Mouse (Mus musculus) E14TG2a.4 (cell line): ENCODE data around the gene Neo1.
"Not testable (repeated sequence)": the region's sequence is repeated elsewhere in the genome, so short reads cannot be mapped to it uniquely, and the experiment has no call there.

Source experiments
- H3K27me3 ChIP-seq: 2 replicates; pipeline ENCODE4 v1.6.1; 2014; ENCODE audit warnings: low read length, control low read depth; ENCODE audit not compliant: insufficient read depth
- H3K36me3 ChIP-seq: 2 replicates; pipeline ENCODE4 v1.6.1; 2014; ENCODE audit warnings: low read length, control low read depth; ENCODE audit not compliant: insufficient read depth
- H3K4me1 ChIP-seq: replicated peaks from 2 replicates; pipeline ENCODE4 v1.6.1; 2014; ENCODE audit warnings: low read depth, low read length, control low read depth
- H3K4me3 ChIP-seq: replicated peaks from 2 replicates; pipeline ENCODE4 v1.5.1; 2014; ENCODE audit warnings: mild to moderate bottlenecking, low read length
- H3K9me3 ChIP-seq: 2 replicates; pipeline ENCODE4 v1.6.1; 2014; ENCODE audit warnings: low read length, control low read depth
- CTCF ChIP-seq: conservative IDR thresholded peaks from 2 replicates; pipeline ENCODE4 v1.5.1; 2014; ENCODE audit warnings: low read length
- NANOG ChIP-seq: IDR thresholded peaks from 2 replicates; pipeline ENCODE4 v1.6.1; 2014; ENCODE audit warnings: borderline replicate concordance, low read length, mixed read lengths
- POU5F1 ChIP-seq: IDR thresholded peaks from 2 replicates; pipeline ENCODE4 v1.6.1; 2014; ENCODE audit warnings: low read length, borderline replicate concordance

Neo1 gene

DNA sequence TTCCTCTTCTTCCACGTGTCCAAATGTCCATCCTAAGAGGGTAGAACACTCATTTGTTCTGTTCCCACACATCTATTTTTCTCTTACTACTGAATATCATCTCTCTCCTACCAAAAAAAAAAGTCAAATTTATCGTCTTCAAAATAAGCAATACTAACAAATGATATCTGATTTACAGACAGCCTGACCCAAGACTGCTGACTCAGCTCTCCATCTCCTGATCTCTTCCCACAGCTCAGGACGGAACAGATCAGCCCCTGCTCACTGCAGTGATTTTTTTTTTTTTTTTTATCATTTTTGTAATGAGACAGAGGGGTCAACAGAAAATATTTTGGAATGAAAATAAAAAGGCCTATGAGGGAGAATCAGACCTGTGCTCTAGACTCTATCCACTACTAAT, 2.7 kb downstream of the Neo1 start:
- peaks cover 14% of the 10 kb centered on the region for H3K4me1 ChIP-seq
- no peak overlapping the region for H3K4me3 ChIP-seq
- no peaks in the 10 kb centered on the region for H3K36me3 ChIP-seq
- H3K27me3 ChIP-seq, result no peaks in the 10 kb centered on the region
- TF ChIP-seq NANOG (no peak), CTCF (no peak), POU5F1 (no peak)
- H3K9me3 ChIP-seq, result no peaks in the 10 kb centered on the region

DNA sequence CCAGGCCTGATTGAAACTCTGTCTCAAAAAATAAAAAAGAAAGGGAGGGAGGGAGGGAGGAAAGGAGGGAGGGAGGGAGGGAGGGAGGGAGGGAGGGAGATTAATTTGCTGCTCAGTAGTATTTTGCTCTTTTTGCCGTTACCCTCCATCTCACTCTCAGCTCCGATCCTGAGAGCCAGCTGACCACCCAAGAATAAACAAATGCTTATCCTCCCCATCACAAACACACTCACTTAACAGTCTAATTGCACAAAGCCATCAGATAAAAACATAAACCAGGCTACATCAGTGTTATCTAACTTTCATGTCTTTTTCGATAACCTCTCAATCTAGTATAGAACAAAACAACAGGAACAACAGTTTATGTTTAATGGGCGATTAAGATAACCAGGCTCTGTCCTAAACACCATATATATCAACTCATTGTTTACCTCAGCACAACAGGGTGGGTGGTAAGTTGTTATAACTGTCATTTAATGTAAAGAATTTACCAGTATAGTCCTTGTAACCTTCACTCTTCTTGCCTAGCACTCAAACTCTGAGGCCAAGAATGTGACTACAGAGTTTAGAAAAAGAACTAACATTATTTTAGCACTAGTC, 11.9 kb downstream of the Neo1 start:
- TF ChIP-seq NANOG (no peak), CTCF (no peak), POU5F1 (no peak)

DNA sequence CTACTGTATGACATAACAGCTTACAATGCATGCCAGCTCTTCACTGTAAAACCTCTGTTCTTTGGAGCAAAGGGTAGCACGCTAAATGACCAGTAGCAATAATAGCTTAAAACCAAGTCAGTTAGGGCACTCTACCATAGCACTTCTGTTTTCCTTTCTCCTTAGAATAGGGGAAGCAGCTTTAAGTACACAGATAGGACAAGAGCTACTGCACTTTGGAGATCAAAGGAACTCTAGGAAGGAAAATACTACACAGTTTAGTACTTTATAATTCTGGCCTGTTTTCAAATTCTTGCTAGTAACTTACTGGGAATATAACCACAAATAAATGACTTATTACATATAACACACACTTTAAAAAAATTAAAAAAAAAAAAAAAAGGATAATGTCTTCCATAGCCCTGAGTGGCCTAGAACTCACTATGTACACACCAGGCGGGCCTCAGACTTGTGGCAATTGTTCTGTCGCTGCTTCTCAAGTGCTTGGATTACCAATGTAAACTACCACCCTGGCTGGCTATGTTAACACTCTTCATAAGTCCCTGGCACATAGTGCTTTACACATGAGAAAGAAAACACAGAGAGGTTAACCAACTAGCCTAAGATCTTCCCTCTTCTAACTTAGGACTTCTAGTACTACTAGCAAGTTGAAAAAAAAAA, 20.1 kb downstream of the Neo1 start:
- Histone ChIP-seq H3K9me3 (no peaks in the 10 kb centered on the region), H3K27me3 (no peaks in the 10 kb centered on the region)

More for the DNA sequence above, 11.9 kb downstream of the Neo1 start:
- Histone ChIP-seq H3K4me3 (no peak overlapping the region), H3K36me3 (no peaks in the 10 kb centered on the region), H3K4me1 (no peaks in the 10 kb centered on the region), H3K9me3 (no peaks in the 10 kb centered on the region), H3K27me3 (no peaks in the 10 kb centered on the region)

DNA sequence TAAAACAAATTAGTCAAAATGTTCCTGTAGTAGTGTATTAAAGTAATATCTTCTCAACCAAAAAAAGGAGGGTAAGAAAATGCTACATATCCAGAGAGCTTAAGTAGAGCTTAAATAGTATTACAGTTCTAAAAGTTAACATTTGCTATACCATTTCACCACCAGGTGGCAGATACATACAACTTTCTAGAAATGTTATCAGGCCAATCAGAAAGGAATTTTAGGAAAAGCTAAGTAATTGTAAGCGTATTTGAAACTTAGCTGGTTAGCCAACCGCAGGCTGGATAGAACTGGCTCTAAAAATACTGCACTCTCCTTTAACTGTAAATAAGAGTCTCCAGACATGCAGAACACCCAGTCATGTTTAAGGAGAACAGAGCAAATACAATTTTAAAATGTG, 22.9 kb downstream of the Neo1 start:
- H3K4me1 ChIP-seq, result peaks cover 26% of the 10 kb centered on the region
- no peaks in the 10 kb centered on the region for H3K9me3 ChIP-seq
- no peak overlapping the region for H3K4me3 ChIP-seq
- peak; percentile 48 for TF ChIP-seq CTCF
- no peak for TF ChIP-seq POU5F1
- no peaks in the 10 kb centered on the region for H3K36me3 ChIP-seq
- no peaks in the 10 kb centered on the region for H3K27me3 ChIP-seq

More for the DNA sequence above, 20.1 kb downstream of the Neo1 start:
- peaks cover 7% of the 10 kb centered on the region for H3K4me1 ChIP-seq
- no peaks in the 10 kb centered on the region for H3K36me3 ChIP-seq
- H3K4me3 ChIP-seq, result no peak overlapping the region
- TF ChIP-seq POU5F1 (no peak), CTCF (no peak), NANOG (no peak)

DNA sequence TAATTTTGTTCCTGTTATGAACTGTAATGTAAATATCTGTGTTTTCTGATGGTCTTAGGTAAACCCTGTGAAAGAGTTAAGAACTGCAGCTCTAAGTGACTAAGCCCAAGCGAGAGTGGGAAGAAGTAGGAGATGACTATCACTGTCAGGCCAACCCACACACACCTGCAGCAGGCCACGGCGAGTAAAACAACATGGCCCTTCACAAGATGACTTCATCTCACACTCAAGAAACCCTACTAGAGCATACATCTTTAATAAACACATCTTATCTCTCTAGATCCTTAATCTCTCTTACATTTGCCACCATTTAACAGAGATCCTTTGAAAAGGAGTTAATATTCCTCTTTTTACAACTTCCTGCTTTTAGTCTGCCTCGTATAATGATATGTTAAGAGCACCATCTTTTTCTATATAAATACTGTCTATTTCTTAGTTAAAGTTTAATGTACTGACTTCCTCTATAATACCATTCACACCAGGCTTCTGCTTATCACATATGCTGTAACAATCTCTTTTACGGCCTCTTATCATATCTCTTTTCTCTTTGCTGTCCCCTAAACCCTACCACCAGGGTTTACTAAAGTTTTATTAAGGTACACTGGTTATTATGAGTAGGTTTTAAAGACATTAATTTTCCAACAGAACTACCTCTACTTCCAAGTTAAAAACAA, 46.8 kb downstream of the Neo1 start:
- Histone ChIP-seq H3K4me3 (no peak overlapping the region), H3K27me3 (no peaks in the 10 kb centered on the region), H3K9me3 (no peaks in the 10 kb centered on the region), H3K4me1 (no peaks in the 10 kb centered on the region), H3K36me3 (no peaks in the 10 kb centered on the region)
- TF ChIP-seq CTCF (no peak), NANOG (no peak), POU5F1 (no peak)

DNA sequence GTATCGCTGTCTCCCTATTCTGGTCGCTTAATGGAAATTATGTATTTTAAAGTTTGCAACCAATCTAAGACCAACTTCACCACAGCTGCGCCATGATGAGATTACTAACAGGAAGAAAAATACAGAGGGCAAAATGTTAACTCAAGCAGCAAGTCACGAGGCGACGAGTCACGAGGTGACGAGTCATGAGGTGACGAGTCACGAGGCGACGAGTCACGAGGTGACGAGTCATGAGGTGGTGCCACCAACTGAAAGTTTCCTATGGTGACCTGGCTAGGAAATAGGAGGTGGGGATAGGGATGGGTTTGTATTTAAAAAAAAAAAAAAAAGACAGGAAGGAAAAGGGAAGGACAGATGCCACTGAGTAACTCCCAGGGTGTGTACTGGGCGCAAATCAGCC, 57.2 kb downstream of the Neo1 start:
- H3K9me3 ChIP-seq, result no peaks in the 10 kb centered on the region
- H3K27me3 ChIP-seq, result no peaks in the 10 kb centered on the region
- no peak overlapping the region for H3K4me3 ChIP-seq
- peaks cover 9% of the 10 kb centered on the region; the same call in 1 of the 2 replicates for H3K4me1 ChIP-seq
- peaks cover 6% of the 10 kb centered on the region for H3K36me3 ChIP-seq
- TF ChIP-seq NANOG, result no peak
- TF ChIP-seq POU5F1, result no peak
- no peak for TF ChIP-seq CTCF

DNA sequence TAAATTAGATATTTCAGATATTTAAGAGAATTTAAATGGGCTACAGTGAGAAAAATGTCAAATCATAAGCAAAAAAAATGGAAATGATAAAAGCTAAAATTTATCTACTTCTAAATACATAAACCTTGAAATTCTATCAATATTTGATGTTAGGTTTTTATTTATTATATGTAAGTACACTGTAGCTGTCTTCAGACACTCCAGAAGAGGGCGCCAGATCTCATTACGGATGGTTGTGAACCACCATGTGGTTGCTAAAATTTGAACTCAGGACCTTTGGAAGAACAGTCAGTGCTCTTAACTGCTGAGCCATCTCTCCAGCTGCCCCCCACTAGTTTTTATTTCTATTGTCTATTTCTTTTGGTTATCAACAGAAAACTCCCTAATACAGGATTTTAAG, 65.1 kb downstream of the Neo1 start:
- not testable (repeated sequence) for H3K27me3 ChIP-seq, H3K4me3 ChIP-seq, H3K36me3 ChIP-seq, H3K9me3 ChIP-seq
- TF ChIP-seq CTCF, result peak; percentile 29
- peaks cover 24% of the 10 kb centered on the region for H3K4me1 ChIP-seq

DNA sequence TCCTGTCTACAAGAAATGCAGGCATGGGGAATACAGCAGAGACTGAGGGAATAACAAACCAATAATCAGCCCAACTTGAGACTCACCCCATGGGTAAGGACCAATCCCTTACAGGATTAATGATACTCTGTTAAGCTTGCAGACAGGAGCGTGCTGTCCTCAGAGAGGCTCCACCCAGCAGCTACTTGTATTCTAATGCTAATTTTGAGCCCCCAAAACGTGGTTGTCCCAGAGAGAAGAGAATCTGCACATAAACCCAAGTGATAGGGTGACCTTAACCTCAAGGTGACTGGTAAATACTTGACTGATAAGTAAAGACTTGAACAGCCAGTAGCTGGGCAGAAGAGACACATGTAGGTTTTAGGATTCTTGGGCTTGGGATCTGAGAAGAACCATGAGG, 68.9 kb downstream of the Neo1 start:
- Histone ChIP-seq H3K36me3 (no peaks in the 10 kb centered on the region), H3K4me3 (peak overlapping the region; percentile 37; the same call in 1 of the 2 replicates)
- TF ChIP-seq NANOG, result no peak
- peak; percentile 42; the same call in 1 of the 2 replicates for TF ChIP-seq POU5F1
- no peak for TF ChIP-seq CTCF

More for the DNA sequence above, 68.9 kb downstream of the Neo1 start:
- Histone ChIP-seq H3K9me3 (no peaks in the 10 kb centered on the region), H3K4me1 (peaks cover 24% of the 10 kb centered on the region), H3K27me3 (no peaks in the 10 kb centered on the region)
